Mouse (Mus musculus) limb, embryonic 14.5 days (tissue): ENCODE measurements around the gene Renbp. TPM values are rescaled to one million over a fixed set of nuclear protein-coding genes. Genes with fewer than 3 reads are reported as not detected.

ENCODE experiments used
- ATAC-seq: fragments of 200-750 bp; cut with Nextera tagmentation; 2 replicates; pipeline ENCODE4 v1.8.0; 2017; ENCODE audit warnings: low read depth, moderate number of reproducible peaks, moderate TSS enrichment; ENCODE audit not compliant: low FRiP score
- DNase-seq: peaks from one replicate; pipeline ENCODE4 v3.0.0-alpha.2; 2015; ENCODE audit warnings: low spot score
- H3K27ac ChIP-seq: fragments of 300-500 bp; sonication (generic); replicated peaks from 2 replicates; pipeline ENCODE4 v1.5.1; 2014; ENCODE audit warnings: low read depth, mild to moderate bottlenecking, low read length, moderate library complexity, mixed read lengths
- H3K27me3 ChIP-seq: fragments of 300-500 bp; sonication (generic); 2 replicates; pipeline ENCODE4 v1.6.1; 2014; ENCODE audit warnings: low read length, mixed read lengths; ENCODE audit not compliant: control insufficient read depth, insufficient read depth
- H3K36me3 ChIP-seq: fragments of 300-500 bp; sonication (generic); 2 replicates; pipeline ENCODE4 v1.6.1; 2014; ENCODE audit warnings: mild to moderate bottlenecking, low read length, moderate library complexity, mixed read lengths; ENCODE audit not compliant: control insufficient read depth, insufficient read depth
- H3K4me1 ChIP-seq: fragments of 300-500 bp; sonication (generic); 2 replicates; pipeline ENCODE4 v1.6.1; 2014; ENCODE audit warnings: antibody characterized with exemption, low read length, mixed read lengths; ENCODE audit not compliant: control insufficient read depth, insufficient read depth
- H3K4me2 ChIP-seq: fragments of 300-500 bp; sonication (generic); replicated peaks from 2 replicates; pipeline ENCODE4 v1.6.1; 2014; ENCODE audit warnings: low read depth, mild to moderate bottlenecking, low read length, moderate library complexity; ENCODE audit not compliant: severe bottlenecking
- H3K4me3 ChIP-seq: fragments of 300-500 bp; sonication (generic); replicated peaks from 2 replicates; pipeline ENCODE4 v1.5.1; 2014; ENCODE audit warnings: low read length
- H3K9ac ChIP-seq: fragments of 300-500 bp; sonication (generic); 2 replicates; pipeline ENCODE4 v1.6.1; 2014; ENCODE audit warnings: mild to moderate bottlenecking, low read depth, low read length, moderate library complexity; ENCODE audit not compliant: severe bottlenecking
- H3K9me3 ChIP-seq: fragments of 300-500 bp; sonication (generic); 2 replicates; pipeline ENCODE4 v1.6.1; 2016; ENCODE audit warnings: low read length; ENCODE audit not compliant: control insufficient read depth
- POLR2A ChIP-seq: fragments of 200-500 bp; IDR thresholded peaks from 2 replicates; pipeline ENCODE4 v1.8.0; 2012; ENCODE audit warnings: inconsistent platforms, mild to moderate bottlenecking, moderate library complexity, borderline replicate concordance; ENCODE audit not compliant: insufficient read depth, insufficient read length; ENCODE audit errors: extremely low read depth
- WGBS: fragments of 180-500 bp; shearing (Covaris S2); extraction: QIAGEN DNeasy Blood & Tissue Kit; methylation state at CpG from one replicate; pipeline ENCODE4 v1.1.7; 2014; 5-methylcytosine and 5-hydroxymethylcytosine counted together
- polyA plus RNA-seq, 2 experiments: library from polyadenylated mRNA; depleted of rRNA in 1 of 2; stranded (reverse) in 1 of 2; unstranded in 1 of 2; fragments of >200 nt; fragmentation: Nextera tagmentation in 1 of 2; extraction: Ambion mirVana in 1 of 2; gene quantifications; 2 replicates each; pipeline versions ENCODE4 v1.2.1 to v1.2.3; 2012 to 2014

The Renbp gene
- polyA plus RNA-seq, 2 experiments, result 33.7 to 39.3 TPM

DNA sequence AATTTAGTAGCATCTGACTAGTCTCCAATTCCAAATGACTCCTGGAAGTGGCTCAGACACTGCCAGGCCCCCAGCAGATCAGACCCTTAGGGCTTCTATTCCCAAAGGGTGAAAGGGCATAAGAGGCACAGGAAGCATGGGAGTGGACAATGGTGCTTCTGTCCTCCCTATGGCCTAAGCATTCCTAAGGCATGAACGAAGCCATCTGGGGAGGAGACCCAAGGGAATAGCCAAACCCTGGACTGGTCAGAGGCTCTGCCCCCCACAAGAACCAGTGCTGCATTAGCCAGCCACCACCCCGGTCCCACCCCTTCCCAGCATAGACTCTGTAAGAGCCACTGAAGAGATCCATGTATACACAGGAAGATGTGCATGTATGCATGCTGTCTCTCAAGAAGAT is 54.8 kb downstream of the Renbp start:
- H3K4me2 ChIP-seq, result no peak overlapping the region
- no peak overlapping the region for H3K4me3 ChIP-seq
- ATAC-seq (no peak), DNase-seq (no peak)
- no peak for TF ChIP-seq POLR2A
- H3K27me3 ChIP-seq, result peaks cover 9% of the 10 kb centered on the region; the same call in 1 of the 2 replicates
- no peaks in the 10 kb centered on the region for H3K4me1 ChIP-seq
- no peaks in the 10 kb centered on the region for H3K9me3 ChIP-seq
- H3K9ac ChIP-seq, result no peak overlapping the region
- H3K27ac ChIP-seq, result no peak overlapping the region
- no peaks in the 10 kb centered on the region for H3K36me3 ChIP-seq
- 73% methylated on average over 2 of the region's 2 CpGs for WGBS

Other genes with a start within 250 kb of the Renbp start
- gene Bcap31, start 214.7 kb downstream of the Renbp start, polyA plus RNA-seq (2012; rRNA removed), result 82.5 and 97.4 TPM in 2 replicates
- 235 and 239 TPM in 2 replicates for gene Bcap31, start 214.7 kb downstream of the Renbp start, polyA plus RNA-seq (2014; fragmentation: Nextera tagmentation; extraction: Ambion mirVana)
- 20.2 and 25.3 TPM in 2 replicates for gene Abcd1, start 214.3 kb downstream of the Renbp start, polyA plus RNA-seq (2012; rRNA removed)
- 15.2 and 16.8 TPM in 2 replicates for gene Abcd1, start 214.3 kb downstream of the Renbp start, polyA plus RNA-seq (2014; fragmentation: Nextera tagmentation; extraction: Ambion mirVana)
- 1.9 and 2.7 TPM in 2 replicates for gene Plxnb3, start 173.8 kb downstream of the Renbp start, polyA plus RNA-seq (2012; rRNA removed)
- 0.62 and 0.82 TPM in 2 replicates for gene Plxnb3, start 173.8 kb downstream of the Renbp start, polyA plus RNA-seq (2014; fragmentation: Nextera tagmentation; extraction: Ambion mirVana)
- gene Srpk3, start 156.4 kb downstream of the Renbp start, polyA plus RNA-seq (2012; rRNA removed), result 46.4 and 48.0 TPM in 2 replicates
- 22.2 and 31.0 TPM in 2 replicates for gene Srpk3, start 156.4 kb downstream of the Renbp start, polyA plus RNA-seq (2014; fragmentation: Nextera tagmentation; extraction: Ambion mirVana)
- gene Idh3g, start 144.0 kb downstream of the Renbp start, polyA plus RNA-seq (2012; rRNA removed), result 366 and 388 TPM in 2 replicates
- gene Idh3g, start 144.0 kb downstream of the Renbp start, polyA plus RNA-seq (2014; fragmentation: Nextera tagmentation; extraction: Ambion mirVana), result 217 and 220 TPM in 2 replicates
- gene Ssr4, start 143.8 kb downstream of the Renbp start, polyA plus RNA-seq (2012; rRNA removed), result 284 and 305 TPM in 2 replicates
- 254 and 292 TPM in 2 replicates for gene Ssr4, start 143.8 kb downstream of the Renbp start, polyA plus RNA-seq (2014; fragmentation: Nextera tagmentation; extraction: Ambion mirVana)
- gene Pdzd4, start 105.9 kb downstream of the Renbp start, polyA plus RNA-seq (2012; rRNA removed), result 20.9 and 22.0 TPM in 2 replicates
- 1.4 and 1.5 TPM in 2 replicates for gene Pdzd4, start 105.9 kb downstream of the Renbp start, polyA plus RNA-seq (2014; fragmentation: Nextera tagmentation; extraction: Ambion mirVana)
- gene Avpr2, start 38.7 kb downstream of the Renbp start, polyA plus RNA-seq (2012; rRNA removed), result 0.03 TPM in 1 of 2 replicates, not detected in the other
- gene Avpr2, start 38.7 kb downstream of the Renbp start, polyA plus RNA-seq (2014; fragmentation: Nextera tagmentation; extraction: Ambion mirVana), result 0.10 TPM in 1 of 2 replicates, not detected in the other
- 7.8 and 8.6 TPM in 2 replicates for gene L1cam, start 34.7 kb downstream of the Renbp start, polyA plus RNA-seq (2012; rRNA removed)
- gene L1cam, start 34.7 kb downstream of the Renbp start, polyA plus RNA-seq (2014; fragmentation: Nextera tagmentation; extraction: Ambion mirVana), result 2.9 and 4.6 TPM in 2 replicates
- 8.8 and 9.3 TPM in 2 replicates for gene Arhgap4, start 9.0 kb downstream of the Renbp start, polyA plus RNA-seq (2012; rRNA removed)
- gene Arhgap4, start 9.0 kb downstream of the Renbp start, polyA plus RNA-seq (2014; fragmentation: Nextera tagmentation; extraction: Ambion mirVana), result 2.7 and 3.7 TPM in 2 replicates
- gene Naa10, start 8.9 kb downstream of the Renbp start, polyA plus RNA-seq (2012; rRNA removed), result 114 and 128 TPM in 2 replicates
- 112 and 117 TPM in 2 replicates for gene Naa10, start 8.9 kb downstream of the Renbp start, polyA plus RNA-seq (2014; fragmentation: Nextera tagmentation; extraction: Ambion mirVana)
- gene Hcfc1, start 35.5 kb upstream of the Renbp start, polyA plus RNA-seq (2012; rRNA removed), result 71.7 and 93.7 TPM in 2 replicates
- 65.3 and 71.2 TPM in 2 replicates for gene Hcfc1, start 35.5 kb upstream of the Renbp start, polyA plus RNA-seq (2014; fragmentation: Nextera tagmentation; extraction: Ambion mirVana)
- 86.0 and 123 TPM in 2 replicates for gene Irak1, start 93.1 kb upstream of the Renbp start, polyA plus RNA-seq (2012; rRNA removed)
- 49.6 and 52.6 TPM in 2 replicates for gene Irak1, start 93.1 kb upstream of the Renbp start, polyA plus RNA-seq (2014; fragmentation: Nextera tagmentation; extraction: Ambion mirVana)
- gene Opn1mw, start 196.6 kb upstream of the Renbp start, polyA plus RNA-seq (2012; rRNA removed), result not detected in 2 replicates
- not detected in 2 replicates for gene Opn1mw, start 196.6 kb upstream of the Renbp start, polyA plus RNA-seq (2014; fragmentation: Nextera tagmentation; extraction: Ambion mirVana)
- gene Mecp2, start 204.5 kb upstream of the Renbp start, polyA plus RNA-seq (2012; rRNA removed), result 12.3 and 13.0 TPM in 2 replicates
- gene Mecp2, start 204.5 kb upstream of the Renbp start, polyA plus RNA-seq (2014; fragmentation: Nextera tagmentation; extraction: Ambion mirVana), result 9.0 and 11.1 TPM in 2 replicates
- gene Tex28, start 237.0 kb upstream of the Renbp start, polyA plus RNA-seq (2012; rRNA removed), result not detected in 2 replicates
- gene Tex28, start 237.0 kb upstream of the Renbp start, polyA plus RNA-seq (2014; fragmentation: Nextera tagmentation; extraction: Ambion mirVana), result not detected in 2 replicates
- gene Tktl1, start 246.4 kb upstream of the Renbp start, polyA plus RNA-seq (2012; rRNA removed), result 0.03 and 0.04 TPM in 2 replicates
- not detected in 2 replicates for gene Tktl1, start 246.4 kb upstream of the Renbp start, polyA plus RNA-seq (2014; fragmentation: Nextera tagmentation; extraction: Ambion mirVana)